Mouse (Mus musculus) liver, embryonic 14.5 days (tissue): ENCODE data around the gene Trio.

Experiments used
- CTCF ChIP-seq: IDR thresholded peaks from 2 replicates; pipeline ENCODE4 v1.5.1; 2016; ENCODE audit warnings: antibody characterized with exemption, low read depth, control low read depth
- EP300 ChIP-seq: IDR thresholded peaks from 2 replicates; pipeline ENCODE4 v1.6.1; 2016; ENCODE audit warnings: antibody characterized with exemption, low read depth

- no peak for TF ChIP-seq CTCF
- TF ChIP-seq EP300, result no peak
These were observed 30.2 kb downstream of the Trio start for GRCm38 (mm10) chr15:27995421-27995820.
